Mouse (Mus musculus): ENCODE data around the gene Polh. TPM values are rescaled to one million over a fixed set of nuclear protein-coding genes. Genes with fewer than 3 reads are reported as not detected.

Polh gene
- total RNA-seq, 2 experiments from 2014 or later = 43.3 to 45.3 TPM

DNA sequence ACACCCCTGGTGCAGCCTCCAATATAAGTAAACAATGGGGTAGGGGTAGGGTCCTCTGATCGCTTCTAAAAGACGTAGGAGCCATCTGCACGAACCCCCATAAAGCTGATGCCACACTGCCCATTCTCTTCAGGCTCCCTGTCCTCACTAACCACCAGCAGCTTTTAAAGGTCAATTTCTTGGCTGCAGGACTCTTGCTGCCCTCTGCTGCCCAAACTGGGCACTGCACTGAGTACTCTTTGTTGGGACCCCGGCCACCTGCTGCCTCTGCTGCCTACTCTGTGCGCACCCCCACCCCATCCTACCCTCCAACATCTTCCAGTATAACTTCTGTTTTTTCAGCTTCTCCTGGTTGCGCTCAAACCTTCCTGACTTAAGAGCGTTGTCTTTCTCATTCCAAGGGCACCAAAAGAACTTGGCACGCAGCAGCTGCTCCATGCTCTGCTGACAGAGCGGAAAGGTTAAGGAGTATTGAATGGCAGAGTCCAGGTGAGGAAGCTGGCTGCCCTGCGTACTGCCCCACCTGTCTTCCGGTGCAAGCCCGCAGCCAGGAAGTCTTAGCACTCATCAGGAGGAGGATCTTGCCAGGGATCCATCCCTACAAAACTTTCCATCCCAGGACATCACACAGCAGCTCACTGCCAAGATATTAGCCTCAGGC is 70.3 kb downstream of the Polh start:
- DNase-seq = peak; percentile 83 to 86

DNA sequence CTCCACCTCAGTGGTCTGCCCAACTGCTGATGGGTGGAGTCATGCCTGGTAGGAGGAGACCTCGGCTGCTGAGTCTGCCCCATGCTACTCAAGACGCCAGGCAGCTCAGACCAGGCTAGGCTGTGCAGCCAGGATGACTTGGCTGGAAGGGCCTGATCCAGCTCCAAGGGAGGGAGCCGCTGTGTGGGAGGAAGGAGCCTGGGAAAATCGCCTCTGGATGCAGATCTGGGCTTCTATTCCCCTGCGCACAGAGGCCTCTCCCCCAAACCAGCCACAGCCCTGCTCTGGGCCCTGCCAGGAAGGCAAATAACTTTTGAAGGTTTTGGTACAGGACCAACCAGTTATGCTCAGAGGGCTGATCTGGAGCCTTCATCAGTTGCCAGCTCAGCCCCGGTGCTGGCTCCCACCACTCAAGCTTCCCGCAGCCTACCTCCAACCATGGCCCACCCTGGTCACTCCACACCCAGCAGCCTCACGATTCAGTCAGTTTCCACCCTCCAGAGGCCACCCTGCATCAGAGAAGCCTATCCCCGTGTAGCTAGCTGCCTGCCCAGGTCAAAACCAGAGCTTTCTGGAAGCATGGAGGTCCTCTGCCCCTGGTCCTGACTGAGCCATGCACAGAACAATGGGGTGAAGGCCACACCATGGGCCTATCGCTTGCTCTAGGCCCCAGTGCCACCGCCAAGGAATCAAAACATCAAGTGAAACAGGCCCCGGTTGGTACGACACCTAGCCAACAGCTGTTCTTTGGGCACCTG is 72.5 kb downstream of the Polh start:
- DNase-seq = peak; percentile 23 to 49

DNA sequence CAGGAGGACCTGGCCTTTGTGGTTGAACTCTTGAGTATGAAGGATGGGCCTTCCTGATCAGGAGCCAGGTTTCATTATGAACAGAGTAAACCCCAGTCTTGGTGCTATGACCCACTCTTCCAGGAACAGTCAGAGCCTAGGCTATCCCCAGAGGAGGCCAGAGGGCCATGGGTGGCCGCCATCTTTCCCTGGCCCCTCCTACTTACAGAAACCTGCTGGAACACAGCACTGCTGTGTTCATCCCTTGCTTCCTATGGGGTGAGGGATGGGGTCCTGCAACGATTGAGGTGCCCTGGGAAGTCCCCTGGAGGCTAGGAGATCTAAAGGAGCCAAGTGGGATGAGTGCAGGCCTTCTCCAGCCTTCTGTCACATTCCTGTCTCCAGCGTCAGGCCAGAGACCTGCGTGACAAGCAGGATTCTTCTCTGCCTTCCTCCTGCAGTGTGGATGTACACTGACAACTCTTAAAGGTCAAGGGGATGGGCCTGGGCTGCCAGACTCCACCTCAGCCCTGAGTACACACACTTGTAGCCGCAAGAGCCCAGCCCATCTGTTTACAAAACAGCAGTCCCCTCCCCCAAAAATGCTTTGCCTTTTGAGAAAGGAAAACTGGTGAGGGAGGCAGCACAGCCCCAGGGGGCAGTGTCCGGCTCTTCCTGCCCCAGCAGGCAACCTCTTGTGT is 74.5 kb downstream of the Polh start:
- DNase-seq = peak; percentile 49 to 61

DNA sequence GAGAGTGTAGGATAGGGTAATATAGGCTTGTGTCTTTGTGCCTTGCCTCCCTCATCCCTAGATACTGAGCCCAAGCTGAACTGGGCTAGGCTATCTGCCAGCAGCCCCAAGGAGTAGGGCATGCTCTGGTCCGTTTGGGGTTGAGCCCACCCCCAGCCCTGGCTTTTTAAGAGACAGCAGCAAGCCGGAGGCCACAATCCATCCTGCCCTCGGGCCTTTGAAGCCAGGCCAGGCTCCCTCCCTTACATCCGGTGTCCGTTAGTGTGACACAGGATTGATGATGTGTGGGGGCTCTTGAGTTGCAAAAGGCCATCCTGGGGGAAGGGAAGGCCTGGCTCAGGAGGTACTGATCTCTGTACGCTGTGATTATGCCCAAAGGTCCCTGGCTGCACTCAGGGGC is 75.8 kb downstream of the Polh start:
- peak; percentile 72 to 73 for DNase-seq

DNA sequence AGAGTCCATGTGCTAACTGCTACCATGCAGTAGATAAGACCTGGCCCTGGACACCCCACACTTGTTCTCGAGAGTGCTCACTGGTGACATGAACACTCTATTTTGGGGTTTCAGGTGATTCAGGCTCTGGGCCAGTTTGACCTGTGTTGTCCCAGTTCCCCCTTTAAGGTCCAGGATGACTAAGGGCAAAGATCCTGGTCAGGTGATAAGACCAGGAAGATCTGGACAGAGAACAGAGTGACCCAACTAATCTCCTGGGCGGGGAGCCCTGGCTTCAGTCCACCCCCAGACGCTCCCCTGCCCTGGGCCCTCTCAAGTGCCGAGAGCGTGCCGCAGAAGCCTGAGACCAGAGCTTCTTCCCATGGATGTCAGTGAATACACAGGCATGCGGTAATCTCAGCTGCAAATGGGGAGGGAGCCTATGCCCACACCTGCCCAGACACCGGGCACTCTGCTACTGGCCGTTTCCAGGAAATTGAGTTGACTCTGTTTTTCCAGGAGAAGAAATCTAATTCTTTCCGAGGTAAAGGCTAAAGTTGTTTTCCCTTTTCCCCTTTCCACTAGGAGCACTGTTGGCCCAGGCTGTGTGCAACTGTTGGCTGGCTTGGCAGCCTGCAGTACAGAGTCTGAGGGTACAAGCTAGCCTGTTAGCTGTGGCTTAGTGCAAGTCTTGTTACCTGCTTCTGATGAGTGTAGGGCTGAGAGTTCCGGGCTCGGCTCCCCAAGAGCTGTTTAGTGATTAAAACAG is 78.3 kb downstream of the Polh start:
- DNase-seq = no peak

DNA sequence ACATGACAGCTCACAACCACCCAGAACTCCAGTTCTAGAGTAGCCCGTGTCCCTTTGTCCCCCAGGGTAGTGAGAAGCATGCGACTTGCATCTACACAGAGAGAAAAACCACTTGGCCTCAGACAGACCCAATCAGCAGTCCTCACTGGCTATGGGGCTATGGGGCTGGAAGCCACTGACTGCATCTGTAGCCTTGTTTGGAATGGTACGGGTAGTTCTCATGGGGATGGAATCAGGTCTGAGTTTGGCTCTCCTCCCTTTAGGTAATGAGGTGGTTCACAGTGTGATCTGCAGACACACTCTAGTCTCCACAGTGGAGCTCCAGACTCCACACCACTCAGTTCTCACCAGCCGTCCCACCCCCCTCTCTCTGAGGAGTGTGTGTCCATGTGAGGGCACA is 79.2 kb downstream of the Polh start:
- DNase-seq = no peak

DNA sequence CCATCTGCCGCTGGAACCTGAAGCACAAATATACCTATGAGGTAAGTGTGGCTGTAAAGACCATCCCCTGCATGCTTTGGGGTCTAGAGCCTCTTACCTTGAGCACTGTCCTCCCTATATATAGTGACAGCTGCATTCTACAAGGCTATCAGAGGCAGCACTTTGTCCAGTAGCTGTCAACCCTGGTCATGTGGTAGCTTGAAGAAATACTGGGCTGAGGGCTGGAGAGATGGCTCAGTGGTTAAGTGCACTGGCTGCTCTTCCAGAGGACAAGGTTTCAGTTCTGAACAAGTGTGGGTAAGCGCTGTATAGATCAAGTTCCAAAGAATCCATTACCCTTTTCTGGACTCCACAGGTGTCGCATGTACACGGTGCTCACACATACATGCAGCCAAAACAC is 79.7 kb downstream of the Polh start:
- DNase-seq = no peak

Small RNA genes lying within 50 kb of the gene (microRNA-seq; reads per million reads assigned to microRNA genes)
- not detected for gene Mir693

Other genes starting within 250 kb of the Polh start
- 100 to 1,000 TPM; 330 to 830 TPM for gene Vegfa, start 170.3 kb downstream of the Polh start, total RNA-seq (2021)
- gene Mrps18a, start 91.7 kb downstream of the Polh start, total RNA-seq (2021) = 100 to 1,000 TPM in 1 of 2 experiments, 10 to 100 TPM in 1; 99.1 to 106 TPM
- gene Rsph9, start 58.4 kb downstream of the Polh start, total RNA-seq (2021) = 10 to 100 TPM in 1 of 2 experiments, 1 to 10 TPM in 1; 7.9 to 12.8 TPM
- gene Mad2l1bp, start 49.1 kb downstream of the Polh start, total RNA-seq (2021) = 10 to 100 TPM; 19.7 to 20.1 TPM
- 10 to 100 TPM; 67.4 to 78.1 TPM for gene Gtpbp2, start 41.6 kb downstream of the Polh start, total RNA-seq (2021)
- gene Xpo5, start 137 bp upstream of the Polh start, total RNA-seq (2021) = 10 to 100 TPM; 81.4 to 87.7 TPM
- gene Polr1c, start 45.4 kb upstream of the Polh start, total RNA-seq (2021) = 100 to 1,000 TPM in 1 of 2 experiments, 10 to 100 TPM in 1; 97.8 to 119 TPM
- 100 to 1,000 TPM; 137 to 176 TPM for gene Yipf3, start 45.4 kb upstream of the Polh start, total RNA-seq (2021)
- gene Lrrc73, start 50.9 kb upstream of the Polh start, total RNA-seq (2021) = 1 to 10 TPM; 5.4 to 8.9 TPM
- 10 to 100 TPM; 46.1 to 49.9 TPM for gene Tjap1, start 80.4 kb upstream of the Polh start, total RNA-seq (2021)
- gene Dlk2, start 94.8 kb upstream of the Polh start, total RNA-seq (2021) = under 1 TPM in 1 of 2 experiments, not detected in 1; 0.33 TPM
- gene Abcc10, start 125.7 kb upstream of the Polh start, total RNA-seq (2021) = 1 to 10 TPM; 6.8 to 7.4 TPM
- gene Zfp318, start 181.1 kb upstream of the Polh start, total RNA-seq (2021) = 10 to 100 TPM; 23.3 to 29.0 TPM
- gene Crip3, start 226.3 kb upstream of the Polh start, total RNA-seq (2021) = 1 to 10 TPM in 1 of 2 experiments, under 1 TPM in 1; 0.43 to 1.1 TPM
- gene Slc22a7, start 235.8 kb upstream of the Polh start, total RNA-seq (2021) = not detected

Data from adrenal gland, postnatal 36 days (tissue).